ENCODE assay signal across 9 mouse cellular contexts in the genomic region with DNA sequence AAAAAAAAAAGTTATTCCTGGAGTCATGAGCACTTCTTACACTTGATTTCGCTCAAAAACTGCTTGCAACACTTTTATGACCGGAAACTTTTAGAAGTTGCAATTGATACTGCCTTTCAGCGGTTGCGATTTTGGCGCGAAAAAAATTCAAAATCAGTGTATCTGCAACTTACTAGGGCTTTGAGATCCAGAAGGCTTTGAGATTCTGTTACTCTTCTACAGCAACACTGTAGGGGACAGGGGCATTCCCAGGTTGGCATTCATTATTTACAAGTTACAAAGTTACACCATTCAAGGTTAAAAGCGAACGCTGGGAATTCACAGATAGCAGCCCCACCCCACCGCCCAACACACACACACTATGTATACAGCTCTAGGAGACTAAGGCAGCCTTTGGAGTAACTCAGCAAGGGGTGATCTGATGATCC. TPM values are rescaled to one million over a fixed set of nuclear protein-coding genes. Genes with fewer than 3 reads are reported as not detected.
DNase-seq lines count a peak whose midpoint lies in the region; ATAC-seq lines count a peak whose summit lies in the region.
"Had no signal": no experiment of that assay in that cellular context is flagged by ENCODE, and none has a peak within 500 bp of the region (broad histone marks: within the 10 kb centered on the region; RNA-seq: fewer than 3 reads in every experiment).

No protein-coding gene starts in this region.

- H3K27me3 ChIP-seq in forebrain, embryonic 14.5 days (replicated peaks; ENCODE audit: control insufficient read depth, insufficient read depth, low read length), result no peaks in the 10 kb centered on the region
- no peaks in the 10 kb centered on the region; the same call in 1 of the 2 replicates for H3K27me3 ChIP-seq in midbrain, embryonic 16.5 days (ENCODE audit: control insufficient read depth, insufficient read depth, low read depth, low read length)

- ATAC-seq in forebrain, embryonic 14.5 days, result no peak
- ATAC-seq in midbrain, embryonic 16.5 days, result no peak

- no peaks in the 10 kb centered on the region for H3K36me3 ChIP-seq in forebrain, embryonic 14.5 days (ENCODE audit: control insufficient read depth, insufficient read depth, low read length)
- no peaks in the 10 kb centered on the region for H3K36me3 ChIP-seq in midbrain, embryonic 16.5 days (ENCODE audit: control insufficient read depth, insufficient read depth, low read length)

- DNase-seq in layer of hippocampus, adult 9-11 months, result peak; percentile 28
- no peak for DNase-seq in layer of hippocampus, adult 9-10 months (ENCODE audit: low spot score)
- DNase-seq in ZHBTc4 (ENCODE audit: low read depth, low spot score), result peak; percentile 85
- DNase-seq in forebrain, embryonic 14.5 days (ENCODE audit: low spot score), result peak; percentile 77
- DNase-seq in kidney, postnatal 4 days, result peak; percentile 15 to 43
- peak; percentile 31 to 41 for DNase-seq in thymus, postnatal 36 days
- no peak for DNase-seq in right cerebral cortex, postnatal 14 days

- WGBS in forebrain, embryonic 14.5 days, result under 1% methylated on average over 9 of the region's 9 CpGs
- 2% methylated on average over 9 of the region's 9 CpGs for WGBS in midbrain, embryonic 16.5 days

- peaks cover 39% of the 10 kb centered on the region for H3K4me1 ChIP-seq in forebrain, embryonic 14.5 days (ENCODE audit: control insufficient read depth, insufficient read depth, low read length)
- peaks cover 31% of the 10 kb centered on the region for H3K4me1 ChIP-seq in midbrain, embryonic 16.5 days (ENCODE audit: control insufficient read depth, insufficient read depth, low read length)

- peak overlapping the region; percentile 49; the same call in 1 of the 2 replicates for H3K9ac ChIP-seq in forebrain, embryonic 14.5 days (ENCODE audit: low read length)
- H3K9ac ChIP-seq in midbrain, embryonic 16.5 days (ENCODE audit: low read depth, low read length), result no peak overlapping the region

- peak overlapping the region; percentile 84 for H3K27ac ChIP-seq in forebrain, embryonic 14.5 days (ENCODE audit: low read depth, low read length)
- 0 out of 2 replicates have a peak overlapping the region, but pooled peaks have one; percentile 2 for H3K27ac ChIP-seq in midbrain, embryonic 16.5 days (ENCODE audit: low read length)

- peak overlapping the region; percentile 67 for H3K4me2 ChIP-seq in forebrain, embryonic 14.5 days (ENCODE audit: low read length)
- H3K4me2 ChIP-seq in midbrain, embryonic 16.5 days (ENCODE audit: low read length), result peak overlapping the region; percentile 87

- H3K4me3 ChIP-seq in forebrain, embryonic 14.5 days (ENCODE audit: low read depth, low read length), result peak overlapping the region; percentile 37
- peak overlapping the region; percentile 37 for H3K4me3 ChIP-seq in midbrain, embryonic 16.5 days (ENCODE audit: low read depth, low read length)

- no peaks in the 10 kb centered on the region for H3K9me3 ChIP-seq in forebrain, embryonic 14.5 days (replicated peaks; ENCODE audit: control insufficient read depth, low read length)
- H3K9me3 ChIP-seq in midbrain, embryonic 16.5 days (replicated peaks; ENCODE audit: control insufficient read depth, low read length, poor library complexity, severe bottlenecking), result no peaks in the 10 kb centered on the region

RNA-seq across cellular contexts. Expression of a gene that starts 0.6 kb away (rescaled TPM):
- polyA plus RNA-seq in forebrain, embryonic 14.5 days (2014; fragmentation: Nextera tagmentation; extraction: Ambion mirVana), result 108 and 166 TPM in 2 replicates
- 13.1 and 17.6 TPM in 2 replicates for polyA plus RNA-seq in midbrain, embryonic 16.5 days (2015; fragmentation: Nextera tagmentation; extraction: Ambion mirVana)

RNA-seq across cellular contexts. Expression of a gene that starts 3.3 kb away (rescaled TPM):
- polyA plus RNA-seq in forebrain, embryonic 14.5 days (2014; fragmentation: Nextera tagmentation; extraction: Ambion mirVana), result 6.6 TPM in 1 of 2 replicates, not detected in the other
- polyA plus RNA-seq in midbrain, embryonic 16.5 days (2015; fragmentation: Nextera tagmentation; extraction: Ambion mirVana), result not detected in 2 replicates
- polyA plus RNA-seq: frontal cortex, adult 2 months had no signal

RNA-seq across cellular contexts. Expression of a gene that starts 3.3 kb away (rescaled TPM):
- 11.0 and 11.1 TPM in 2 replicates for polyA plus RNA-seq in forebrain, embryonic 14.5 days (2014; fragmentation: Nextera tagmentation; extraction: Ambion mirVana)
- polyA plus RNA-seq in midbrain, embryonic 16.5 days (2015; fragmentation: Nextera tagmentation; extraction: Ambion mirVana), result 0.69 and 2.4 TPM in 2 replicates

RNA-seq across cellular contexts. Expression of a gene that starts 3.5 kb away (rescaled TPM):
- 0.84 and 1.5 TPM in 2 replicates for polyA plus RNA-seq in forebrain, embryonic 14.5 days (2014; fragmentation: Nextera tagmentation; extraction: Ambion mirVana)
- polyA plus RNA-seq in midbrain, embryonic 16.5 days (2015; fragmentation: Nextera tagmentation; extraction: Ambion mirVana), result 0.72 TPM in 1 of 2 replicates, not detected in the other

RNA-seq across cellular contexts. Expression of a gene that starts 26.2 kb away (rescaled TPM):
- polyA plus RNA-seq in forebrain, embryonic 14.5 days (2014; fragmentation: Nextera tagmentation; extraction: Ambion mirVana), result 9.2 and 17.1 TPM in 2 replicates
- 3.4 and 3.5 TPM in 2 replicates for polyA plus RNA-seq in midbrain, embryonic 16.5 days (2015; fragmentation: Nextera tagmentation; extraction: Ambion mirVana)

Comparison
In these comparisons a context has a peak if more than half of its experiments do, and no peak if none do; other contexts are left out.
1. DNase-seq: peak in layer of hippocampus, adult 9-11 months (single experiment), ZHBTc4 (single experiment), forebrain, embryonic 14.5 days (single experiment), kidney, postnatal 4 days (2 of 2) and thymus, postnatal 36 days (2 of 2); none in layer of hippocampus, adult 9-10 months (single experiment) and right cerebral cortex, postnatal 14 days (single experiment).